Mouse (Mus musculus): Measurements from ENCODE around the gene Mrpl20. TPM values are rescaled to one million over a fixed set of nuclear protein-coding genes. Genes with fewer than 3 reads are reported as not detected.

The Mrpl20 gene
- 255 and 298 TPM in 2 replicates for polyA plus RNA-seq (2014; fragmentation: Nextera tagmentation; extraction: Ambion mirVana)

GRCm38 (mm10) chr4:155802741-155803339 is at the start of gene Mrpl20:
TSS of gene Mrpl20 (plus strand) at chr4:155802878.
- Histone ChIP-seq H3K4me2 (ENCODE audit: low read length) (peak within 1 kb of the TSS; percentile 65), H3K4me1 (ENCODE audit: control insufficient read depth, insufficient read depth, low read length) (peaks cover 11% of the 10 kb centered on the region; the same call in 1 of the 2 replicates), H3K9ac (replicated peaks; ENCODE audit: low read length) (peak within 1 kb of the TSS; percentile 79), H3K36me3 (ENCODE audit: control insufficient read depth, insufficient read depth, low read length) (peaks cover 23% of the 10 kb centered on the region), H3K4me3 (replicated peaks; ENCODE audit: low read depth, low read length) (peak within 1 kb of the TSS; percentile 95), H3K27ac (replicated peaks; ENCODE audit: low read depth, low read length) (peak within 1 kb of the TSS; percentile 77; the same call in 1 of the 2 replicates), H3K27me3 (ENCODE audit: control insufficient read depth, insufficient read depth, low read length) (no peaks in the 10 kb centered on the region), H3K9me3 (ENCODE audit: control insufficient read depth, low read length) (no peaks in the 10 kb centered on the region)
- no peak; the same call in 1 of the 2 replicates for ATAC-seq (ENCODE audit: low FRiP score, low TSS enrichment)
- 7% methylated on average over 12 of the region's 12 CpGs for WGBS
- peak; percentile 27 for DNase-seq

- Histone ChIP-seq H3K4me3 (replicated peaks; ENCODE audit: low read depth, low read length) (no peak overlapping the region), H3K27ac (replicated peaks; ENCODE audit: low read depth, low read length) (no peak overlapping the region), H3K27me3 (ENCODE audit: control insufficient read depth, insufficient read depth, low read length) (no peaks in the 10 kb centered on the region), H3K36me3 (ENCODE audit: control insufficient read depth, insufficient read depth, low read length) (peaks cover 47% of the 10 kb centered on the region), H3K9ac (replicated peaks; ENCODE audit: low read length) (no peak overlapping the region), H3K9me3 (ENCODE audit: control insufficient read depth, low read length) (no peaks in the 10 kb centered on the region), H3K4me1 (ENCODE audit: control insufficient read depth, insufficient read depth, low read length) (peaks cover 14% of the 10 kb centered on the region), H3K4me2 (ENCODE audit: low read length) (no peak overlapping the region)
- ATAC-seq (ENCODE audit: low FRiP score, low TSS enrichment), result no peak
- DNase-seq, result no peak
- WGBS, result 95% methylated on average over 12 of the region's 12 CpGs
Observed at GRCm38 (mm10) chr4:155757011-155757410, 45.7 kb upstream of the Mrpl20 start.

GRCm38 (mm10) chr4:155759862-155760612 is 42.6 kb upstream of the Mrpl20 start:
- peak overlapping the region; percentile 69 for H3K9ac ChIP-seq (replicated peaks; ENCODE audit: low read length)
- H3K36me3 ChIP-seq (ENCODE audit: control insufficient read depth, insufficient read depth, low read length), result peaks cover 19% of the 10 kb centered on the region
- ATAC-seq (ENCODE audit: low FRiP score, low TSS enrichment) (no peak), DNase-seq (peak; percentile 59)
- no peaks in the 10 kb centered on the region for H3K27me3 ChIP-seq (ENCODE audit: control insufficient read depth, insufficient read depth, low read length)
- H3K4me3 ChIP-seq (replicated peaks; ENCODE audit: low read depth, low read length), result peak overlapping the region; percentile 79
- peaks cover 14% of the 10 kb centered on the region for H3K4me1 ChIP-seq (ENCODE audit: control insufficient read depth, insufficient read depth, low read length)
- no peak overlapping the region for H3K27ac ChIP-seq (replicated peaks; ENCODE audit: low read depth, low read length)
- peak overlapping the region; percentile 97 for H3K4me2 ChIP-seq (ENCODE audit: low read length)
- no peaks in the 10 kb centered on the region for H3K9me3 ChIP-seq (ENCODE audit: control insufficient read depth, low read length)
- 6% methylated on average over 10 of the region's 10 CpGs for WGBS

GRCm38 (mm10) chr4:155760613-155761355 is 41.9 kb upstream of the Mrpl20 start, which contains the start of gene Atad3a:
TSS of gene Atad3a (minus strand) at chr4:155761093.
- Histone ChIP-seq H3K4me3 (replicated peaks; ENCODE audit: low read depth, low read length) (peak within 1 kb of the TSS; percentile 79), H3K27me3 (ENCODE audit: control insufficient read depth, insufficient read depth, low read length) (no peaks in the 10 kb centered on the region), H3K4me1 (ENCODE audit: control insufficient read depth, insufficient read depth, low read length) (peaks cover 14% of the 10 kb centered on the region), H3K9me3 (ENCODE audit: control insufficient read depth, low read length) (no peaks in the 10 kb centered on the region), H3K27ac (replicated peaks; ENCODE audit: low read depth, low read length) (0 out of 2 replicates have a peak within 1 kb of the TSS, but pooled peaks have one; percentile 37), H3K9ac (replicated peaks; ENCODE audit: low read length) (peak within 1 kb of the TSS; percentile 69), H3K36me3 (ENCODE audit: control insufficient read depth, insufficient read depth, low read length) (peaks cover 12% of the 10 kb centered on the region), H3K4me2 (ENCODE audit: low read length) (peak within 1 kb of the TSS; percentile 97)
- WGBS, result 1% methylated on average over 67 of the region's 68 CpGs
- DNase-seq (peak; percentile 98), ATAC-seq (ENCODE audit: low FRiP score, low TSS enrichment) (peak; percentile 95)

DNA sequence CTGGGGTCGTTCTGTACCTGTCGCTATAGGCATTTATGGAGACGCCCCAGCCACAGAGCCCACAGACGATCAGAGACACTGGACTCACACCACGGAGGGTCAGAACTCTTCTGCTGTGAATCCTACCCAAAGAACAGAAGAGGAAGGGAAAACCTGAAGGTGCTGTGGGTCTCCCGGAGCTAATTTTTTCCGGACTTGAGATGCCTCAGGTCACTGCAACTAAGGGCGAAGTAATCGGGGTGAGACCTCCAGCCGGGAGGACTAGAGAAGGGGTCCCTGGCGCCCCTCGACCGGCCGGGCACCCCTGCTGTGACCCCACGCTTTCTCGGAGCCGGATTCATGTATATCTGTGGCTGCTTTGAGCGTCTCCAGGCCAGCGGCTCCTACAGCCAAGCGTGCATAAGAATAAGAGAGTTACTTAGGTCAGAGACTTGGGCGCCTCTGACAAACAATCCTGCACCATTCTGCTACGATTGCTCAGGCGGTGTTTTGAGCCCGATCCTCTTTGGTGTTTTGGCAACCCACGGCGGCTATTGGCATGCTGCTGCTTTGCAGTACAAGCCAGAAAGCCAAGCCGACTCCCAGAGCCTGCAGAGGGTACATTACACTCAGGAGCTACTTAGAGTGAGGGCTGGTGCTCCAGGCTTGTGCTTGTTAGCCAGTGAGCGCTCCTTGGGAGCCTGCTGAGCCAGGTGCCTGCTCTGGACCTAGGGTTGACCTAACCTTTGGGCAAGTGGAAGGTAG is 41.1 kb upstream of the Mrpl20 start:
- WGBS, result 2% methylated on average over 28 of the region's 28 CpGs
- ATAC-seq (ENCODE audit: low FRiP score, low TSS enrichment), result peak; percentile 64
- peaks cover 4% of the 10 kb centered on the region for H3K36me3 ChIP-seq (ENCODE audit: control insufficient read depth, insufficient read depth, low read length)

DNA sequence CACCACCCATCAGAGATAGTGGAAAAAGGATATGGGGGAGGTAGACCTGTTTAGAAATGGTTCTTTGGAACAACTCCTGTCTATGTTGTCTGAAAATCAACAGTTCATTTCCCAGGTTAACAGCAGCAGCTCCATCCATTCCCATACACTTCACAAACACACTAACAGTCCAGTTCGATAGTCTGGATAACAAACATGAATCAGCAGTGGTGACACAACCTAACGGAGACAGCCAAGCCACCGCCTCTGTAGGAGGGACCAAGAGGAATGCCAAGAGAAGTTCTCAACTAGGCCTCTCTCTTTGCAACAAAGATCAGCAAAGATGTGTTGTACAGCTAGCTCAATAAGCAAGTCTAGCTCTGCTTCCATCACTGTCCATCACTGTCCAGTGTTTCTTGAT is 40.3 kb upstream of the Mrpl20 start:
- WGBS, result 93% methylated on average over 3 of the region's 3 CpGs
- Histone ChIP-seq H3K27ac (replicated peaks; ENCODE audit: low read depth, low read length) (no peak overlapping the region), H3K9ac (replicated peaks; ENCODE audit: low read length) (no peak overlapping the region), H3K4me3 (replicated peaks; ENCODE audit: low read depth, low read length) (no peak overlapping the region), H3K27me3 (ENCODE audit: control insufficient read depth, insufficient read depth, low read length) (no peaks in the 10 kb centered on the region), H3K9me3 (ENCODE audit: control insufficient read depth, low read length) (no peaks in the 10 kb centered on the region), H3K4me1 (ENCODE audit: control insufficient read depth, insufficient read depth, low read length) (peaks cover 14% of the 10 kb centered on the region), H3K4me2 (ENCODE audit: low read length) (0 out of 2 replicates have a peak overlapping the region, but pooled peaks have one; percentile 97), H3K36me3 (ENCODE audit: control insufficient read depth, insufficient read depth, low read length) (no peaks in the 10 kb centered on the region; the same call in 1 of the 2 replicates)
- DNase-seq, result no peak
- ATAC-seq (ENCODE audit: low FRiP score, low TSS enrichment), result no peak

More for the DNA sequence above, 41.1 kb upstream of the Mrpl20 start:
- Histone ChIP-seq H3K4me2 (ENCODE audit: low read length) (peak overlapping the region; percentile 97), H3K27me3 (ENCODE audit: control insufficient read depth, insufficient read depth, low read length) (no peaks in the 10 kb centered on the region), H3K9me3 (ENCODE audit: control insufficient read depth, low read length) (no peaks in the 10 kb centered on the region), H3K27ac (replicated peaks; ENCODE audit: low read depth, low read length) (0 out of 2 replicates have a peak overlapping the region, but pooled peaks have one; percentile 37), H3K4me3 (replicated peaks; ENCODE audit: low read depth, low read length) (peak overlapping the region; percentile 79), H3K9ac (replicated peaks; ENCODE audit: low read length) (peak overlapping the region; percentile 59), H3K4me1 (ENCODE audit: control insufficient read depth, insufficient read depth, low read length) (peaks cover 14% of the 10 kb centered on the region)
- DNase-seq, result peak; percentile 15

GRCm38 (mm10) chr4:155769496-155769879 is 33.2 kb upstream of the Mrpl20 start:
- Histone ChIP-seq H3K27ac (replicated peaks; ENCODE audit: low read depth, low read length) (peak overlapping the region; percentile 70), H3K4me2 (ENCODE audit: low read length) (peak overlapping the region; percentile 73), H3K9ac (replicated peaks; ENCODE audit: low read length) (peak overlapping the region; percentile 73), H3K27me3 (ENCODE audit: control insufficient read depth, insufficient read depth, low read length) (peaks cover 19% of the 10 kb centered on the region; the same call in 1 of the 2 replicates), H3K4me1 (ENCODE audit: control insufficient read depth, insufficient read depth, low read length) (peaks cover 13% of the 10 kb centered on the region; the same call in 1 of the 2 replicates), H3K9me3 (ENCODE audit: control insufficient read depth, low read length) (no peaks in the 10 kb centered on the region), H3K36me3 (ENCODE audit: control insufficient read depth, insufficient read depth, low read length) (no peaks in the 10 kb centered on the region), H3K4me3 (replicated peaks; ENCODE audit: low read depth, low read length) (peak overlapping the region; percentile 47)
- DNase-seq, result no peak
- no peak for ATAC-seq (ENCODE audit: low FRiP score, low TSS enrichment)
- WGBS, result 53% methylated on average over 5 of the region's 5 CpGs
